Mouse (Mus musculus) adrenal gland, postnatal 36 days (tissue): ENCODE measurements around the gene Rcc1. TPM values are rescaled to one million over a fixed set of nuclear protein-coding genes. Genes with fewer than 3 reads are reported as not detected.

Source experiments
- total RNA-seq, 2 experiments: library from RNA; stranded (reverse); gene quantifications; 2 replicates each; pipeline ENCODE4 v1.2.3; 2021

The Rcc1 gene
- total RNA-seq, 2 experiments from 2014 or later, result 14.7 to 16.8 TPM

Other genes starting within 250 kb of the Rcc1 start
- gene Oprd1, start 209.1 kb downstream of the Rcc1 start, total RNA-seq, result under 1 TPM; 0.79 to 0.82 TPM
- 10 to 100 TPM; 48.1 to 57.0 TPM for gene Ythdf2, start 141.3 kb downstream of the Rcc1 start, total RNA-seq
- gene Gmeb1, start 92.0 kb downstream of the Rcc1 start, total RNA-seq, result 10 to 100 TPM; 16.4 to 20.5 TPM
- 10 to 100 TPM; 26.3 to 37.4 TPM for gene Taf12, start 79.2 kb downstream of the Rcc1 start, total RNA-seq
- gene Rab42, start 50.2 kb downstream of the Rcc1 start, total RNA-seq, result 1 to 10 TPM in 1 of 2 experiments, under 1 TPM in 1; 0.56 to 1.7 TPM
- 10 to 100 TPM; 29.2 to 37.5 TPM for gene Trnau1ap, start 24.1 kb downstream of the Rcc1 start, total RNA-seq
- 10 to 100 TPM; 57.8 to 58.4 TPM for gene Phactr4, start 68.9 kb upstream of the Rcc1 start, total RNA-seq
- 1 to 10 TPM; 7.9 to 8.6 TPM for gene Med18, start 110.3 kb upstream of the Rcc1 start, total RNA-seq
- 10 to 100 TPM; 12.9 to 24.8 TPM for gene Sesn2, start 156.9 kb upstream of the Rcc1 start, total RNA-seq
- gene Atpif1, start 180.1 kb upstream of the Rcc1 start, total RNA-seq, result 100 to 1,000 TPM; 352 to 374 TPM
- gene Dnajc8, start 181.9 kb upstream of the Rcc1 start, total RNA-seq, result 10 to 100 TPM; 88.0 to 95.5 TPM
- 1 to 10 TPM; 1.6 to 2.1 TPM for gene Ptafr, start 210.5 kb upstream of the Rcc1 start, total RNA-seq